Mouse (Mus musculus) liver, postnatal 0 days (tissue): ENCODE results near the gene Smg6.

Experiments
- CTCF ChIP-seq: sonication (generic); IDR thresholded peaks from 2 replicates; pipeline ENCODE4 v1.5.1; 2016; ENCODE audit warnings: antibody characterized with exemption, low read depth
- EP300 ChIP-seq: IDR thresholded peaks from 2 replicates; pipeline ENCODE4 v1.6.1; 2016; ENCODE audit warnings: antibody characterized with exemption, low read depth, mild to moderate bottlenecking

DNA sequence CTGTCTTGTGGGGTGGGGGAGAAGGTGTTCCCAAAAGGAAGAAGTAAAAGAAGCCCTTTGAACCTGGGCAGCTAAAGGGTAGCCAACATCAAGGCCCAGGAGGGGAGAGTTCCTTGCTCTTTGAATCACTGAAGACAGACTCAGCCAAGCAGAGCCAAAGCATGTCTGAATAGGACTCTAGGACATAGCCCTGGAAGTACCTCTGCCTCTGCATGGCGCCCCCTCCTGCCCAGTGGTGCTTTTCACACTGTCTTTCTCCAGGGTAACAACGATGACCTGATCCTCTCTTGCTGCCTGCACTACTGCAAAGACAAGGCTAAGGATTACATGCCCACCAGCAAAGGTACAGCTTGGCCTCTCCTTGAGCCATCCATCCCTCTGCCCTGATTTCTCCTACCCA, 233.9 kb downstream of the Smg6 start:
- TF ChIP-seq CTCF (peak; percentile 68), EP300 (no peak)
